Mouse (Mus musculus) ES-Bruce4 (cell line): Measurements from ENCODE around the gene Bend3.

Experiments used
- CTCF ChIP-seq: IDR thresholded peaks from one replicate; pipeline ENCODE4 v1.8.1; 2011; ENCODE audit warnings: low read depth, low read length
- EP300 ChIP-seq: IDR thresholded peaks from 2 replicates; pipeline ENCODE4 v1.6.1; 2011; ENCODE audit warnings: low read depth, low read length; ENCODE audit not compliant: insufficient read depth

DNA sequence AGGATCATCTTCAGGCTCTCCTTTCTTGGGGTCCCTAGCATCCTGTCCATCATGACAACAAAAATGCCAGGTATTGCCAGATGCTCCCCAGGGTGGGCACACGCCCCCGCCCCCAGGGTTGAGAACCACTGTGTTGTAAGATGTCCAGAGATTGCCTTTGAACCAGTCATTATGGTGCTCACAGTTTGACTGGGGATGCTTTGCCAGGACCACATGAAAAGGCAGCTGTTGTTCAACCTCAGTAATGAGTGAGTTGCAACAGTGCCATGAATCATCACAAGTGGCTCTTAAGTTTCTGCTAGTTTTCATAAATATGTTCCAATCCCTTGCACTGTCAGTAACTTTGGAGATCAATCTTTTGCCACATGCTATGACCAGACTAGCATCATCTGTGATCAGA is 41.3 kb downstream of the Bend3 start:
- TF ChIP-seq CTCF, result no peak
- TF ChIP-seq EP300, result no peak
